Mouse (Mus musculus): ENCODE results near the gene Clec2e.

Gene Clec2e

GRCm38 (mm10) chr6:129065407-129065806 is 35.3 kb downstream of the Clec2e start:
- no peak for DNase-seq (ENCODE audit: low read depth in 2 of 2, low spot score in 2 of 2)

GRCm38 (mm10) chr6:129058013-129058412 is 42.7 kb downstream of the Clec2e start:
- no peak for DNase-seq (ENCODE audit: low read depth in 2 of 2, low spot score in 2 of 2)

GRCm38 (mm10) chr6:129056237-129056636 is 44.5 kb downstream of the Clec2e start:
- no peak for DNase-seq (ENCODE audit: low read depth in 2 of 2, low spot score in 2 of 2)

- DNase-seq (ENCODE audit: low read depth in 2 of 2, low spot score in 2 of 2) = no peak
These were observed 49.0 kb downstream of the Clec2e start for GRCm38 (mm10) chr6:129051731-129052130.

- no peak for DNase-seq (ENCODE audit: low read depth in 2 of 2, low spot score in 2 of 2)
These were observed 49.6 kb downstream of the Clec2e start for GRCm38 (mm10) chr6:129051086-129051485.

- DNase-seq (ENCODE audit: low read depth in 2 of 2, low spot score in 2 of 2) = no peak
These were observed 51.0 kb downstream of the Clec2e start for GRCm38 (mm10) chr6:129049596-129050251.

DNA sequence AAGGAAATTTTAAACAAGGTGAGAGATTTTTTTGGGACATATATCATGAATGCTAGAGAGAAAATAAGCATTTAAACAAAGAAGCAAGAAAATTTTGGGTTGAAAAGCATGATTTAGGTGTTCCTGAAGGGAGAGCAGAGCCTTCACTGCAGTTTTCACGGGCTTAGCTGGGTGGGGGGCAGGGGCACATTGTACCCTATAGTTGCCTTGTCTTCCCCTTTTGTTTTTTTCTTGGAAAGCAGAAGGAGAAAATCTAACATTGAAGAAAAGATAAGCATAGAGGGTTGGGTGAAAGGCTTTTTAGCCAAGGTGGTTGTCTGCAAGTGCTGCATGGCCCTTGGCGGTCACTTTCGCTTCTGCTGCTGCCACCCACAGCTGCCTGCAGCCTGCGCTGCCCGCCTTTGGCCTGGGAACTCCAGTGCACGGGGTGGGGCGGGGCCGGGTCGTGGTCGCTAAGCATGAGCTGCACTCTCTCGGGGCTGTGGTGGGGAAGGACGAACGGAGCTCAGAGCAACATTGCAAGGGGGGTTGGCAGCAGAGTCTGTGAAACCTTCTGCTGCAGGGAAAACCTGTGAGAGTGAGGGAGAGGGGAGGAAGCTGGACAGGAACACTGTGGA is 51.7 kb downstream of the Clec2e start:
- peak; percentile 7 to 10 for DNase-seq (ENCODE audit: low read depth in 2 of 2, low spot score in 2 of 2)

- no peak for DNase-seq (ENCODE audit: low read depth in 2 of 2, low spot score in 2 of 2)
These were observed 52.3 kb downstream of the Clec2e start for GRCm38 (mm10) chr6:129048381-129048780.

GRCm38 (mm10) chr6:129045601-129046000 is 55.1 kb downstream of the Clec2e start, which contains the start of gene Klrb1f:
TSS of gene Klrb1f (plus strand) at chr6:129045901.
- DNase-seq (ENCODE audit: low read depth in 2 of 2, low spot score in 2 of 2) = no peak

DNA sequence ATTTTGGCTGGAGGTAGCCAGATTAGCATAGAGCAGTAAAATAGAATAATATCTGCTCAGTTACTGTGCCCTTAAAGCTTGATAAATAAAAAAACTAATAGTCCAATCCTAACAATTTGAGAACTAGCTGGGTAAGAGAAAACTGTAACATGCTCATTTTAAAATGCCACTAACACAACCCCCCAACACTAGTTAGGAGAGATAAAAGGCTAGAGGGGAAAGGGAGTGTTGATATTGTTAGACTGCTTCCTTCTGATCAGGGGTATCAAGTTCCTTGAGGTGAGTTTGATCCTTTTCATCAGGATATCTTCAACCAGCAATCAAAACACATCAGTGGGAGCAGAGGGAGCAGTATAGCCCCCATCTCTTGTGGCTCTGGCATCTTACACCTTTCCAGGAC is 58.2 kb downstream of the Clec2e start:
- DNase-seq (ENCODE audit: low read depth in 2 of 2, low spot score in 2 of 2) = no peak

Data from CD8-positive naive resting alpha-beta T cell, adult 2 months (primary cell).